Mouse (Mus musculus): Measurements from ENCODE around the gene Plg.

- TF ChIP-seq ELF1 (IDR thresholded peaks at IDR 0.05; ENCODE audit: low read depth, low read length): no peak
- no peak for TF ChIP-seq GATA1 (IDR thresholded peaks at IDR 0.05; ENCODE audit: low read depth, low read length)
- no peak for TF ChIP-seq POLR2A (IDR thresholded peaks at IDR 0.05; ENCODE audit: control insufficient read depth in 1 of 2, insufficient read depth in 1 of 2, low read depth in 1 of 2, low read length in 2 of 2, poor library complexity in 1 of 2)
- TF ChIP-seq E2F4 (IDR thresholded peaks at IDR 0.05; ENCODE audit: borderline replicate concordance, low read depth, low read length): no peak
- TF ChIP-seq RCOR1 (IDR thresholded peaks at IDR 0.05; ENCODE audit: low read depth, low read length): no peak
These were observed 37.3 kb downstream of the Plg start for GRCm38 (mm10) chr17:12415741-12416140.

All from MEL (cell line).